Mouse (Mus musculus) CH12.LX (cell line): Measurements from ENCODE around the gene Cldn8.

ENCODE experiments used
- CTCF ChIP-seq, 2 experiments: IDR thresholded peaks in 1 of 2; conservative IDR thresholded peaks in 1 of 2; 2 replicates each; pipeline ENCODE4 v1.5.1; 2011 to 2012; ENCODE audit warnings: low read depth in 2 of 2, low read length in 2 of 2, improper control_type of control experiment in 1 of 2, inconsistent platforms in 1 of 2, mild to moderate bottlenecking in 1 of 2, moderate library complexity in 1 of 2
- POLR2A ChIP-seq: IDR thresholded peaks from 2 replicates; pipeline ENCODE4 v1.6.1; 2011; ENCODE audit warnings: low read depth, mild to moderate bottlenecking, improper control_type of control experiment, low read length
- RAD21 ChIP-seq: IDR thresholded peaks from 2 replicates; pipeline ENCODE4 v1.6.1; 2011; ENCODE audit warnings: low read depth, mild to moderate bottlenecking, low read length, improper control_type of control experiment, moderate library complexity
- SMC3 ChIP-seq: IDR thresholded peaks from 2 replicates; pipeline ENCODE4 v1.6.1; 2011; ENCODE audit warnings: low read depth, low read length, improper control_type of control experiment
- TCF12 ChIP-seq: IDR thresholded peaks from 2 replicates; pipeline ENCODE4 v1.6.1; 2014; ENCODE audit warnings: low read depth, mild to moderate bottlenecking, inconsistent platforms, low read length, improper control_type of control experiment

DNA sequence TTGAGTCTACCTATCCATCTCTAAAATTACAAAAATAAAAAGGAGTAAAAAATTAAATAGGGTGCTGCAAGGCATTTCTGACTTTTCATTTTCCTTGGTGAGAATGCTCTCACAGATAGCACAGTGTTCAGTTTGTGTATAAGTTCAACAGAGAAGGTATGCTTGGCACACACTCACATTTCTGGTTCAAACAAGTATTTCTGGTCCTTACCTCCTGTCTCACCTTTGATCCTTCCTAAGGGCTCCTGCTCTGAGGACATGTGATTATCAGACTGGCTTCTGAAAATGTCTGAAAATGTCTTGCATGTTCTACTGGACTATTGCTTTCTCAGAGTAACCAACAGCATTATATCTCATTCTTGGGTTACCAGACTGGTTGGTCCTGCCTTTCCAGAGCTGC is 7.2 kb upstream of the Cldn8 start:
- TF ChIP-seq SMC3 (no peak), CTCF (conservative IDR thresholded peaks at IDR 0.05 in 1 of 2, IDR thresholded peaks at IDR 0.05 in 1 of 2; ENCODE audit: low read depth in 2 of 2, low read length in 2 of 2) (no peak), POLR2A (no peak), RAD21 (no peak), TCF12 (no peak)
